Mouse (Mus musculus): ENCODE results near the gene Ror2. TPM values are rescaled to one million over a fixed set of nuclear protein-coding genes. Genes with fewer than 3 reads are reported as not detected.

Ror2 gene
- polyA plus RNA-seq, 1 experiment from 2014 or later = 28.3 TPM

- Histone ChIP-seq H3K9ac (no peak overlapping the region), H3K27ac (ENCODE audit: poor library complexity, severe bottlenecking) (0 out of 2 replicates have a peak overlapping the region, but pooled peaks have one; percentile 47), H3K27me3 (replicated peaks) (no peaks in the 10 kb centered on the region), H3K4me3 (no peak overlapping the region), H3K36me3 (no peaks in the 10 kb centered on the region), H3K9me3 (replicated peaks) (no peaks in the 10 kb centered on the region), H3K4me1 (replicated peaks) (peaks cover 87% of the 10 kb centered on the region), H3K4me2 (no peak overlapping the region)
- no peak for ATAC-seq (ENCODE audit: insufficient number of reproducible peaks, low FRiP score)
- 67% methylated on average over 1 of the region's 1 CpGs for WGBS
These were observed 11.2 kb downstream of the Ror2 start for GRCm38 (mm10) chr13:53274771-53275170.

- 59% methylated on average over 3 of the region's 3 CpGs for WGBS
- no peak for ATAC-seq (ENCODE audit: insufficient number of reproducible peaks, low FRiP score)
- Histone ChIP-seq H3K4me2 (0 out of 2 replicates have a peak overlapping the region, but pooled peaks have one; percentile 20), H3K4me1 (replicated peaks) (peaks cover 86% of the 10 kb centered on the region), H3K9ac (no peak overlapping the region), H3K27me3 (replicated peaks) (no peaks in the 10 kb centered on the region), H3K36me3 (no peaks in the 10 kb centered on the region), H3K9me3 (replicated peaks) (no peaks in the 10 kb centered on the region), H3K27ac (ENCODE audit: poor library complexity, severe bottlenecking) (peak overlapping the region; percentile 69), H3K4me3 (no peak overlapping the region)
These were observed 14.3 kb downstream of the Ror2 start for GRCm38 (mm10) chr13:53271595-53271994.

- WGBS = 74% methylated on average over 4 of the region's 4 CpGs
- no peak for ATAC-seq (ENCODE audit: insufficient number of reproducible peaks, low FRiP score)
- Histone ChIP-seq H3K4me2 (no peak overlapping the region), H3K4me1 (replicated peaks) (peaks cover 85% of the 10 kb centered on the region), H3K36me3 (no peaks in the 10 kb centered on the region), H3K9me3 (replicated peaks) (no peaks in the 10 kb centered on the region), H3K9ac (no peak overlapping the region), H3K4me3 (no peak overlapping the region), H3K27me3 (replicated peaks) (no peaks in the 10 kb centered on the region), H3K27ac (ENCODE audit: poor library complexity, severe bottlenecking) (no peak overlapping the region)
These were observed 15.4 kb downstream of the Ror2 start for GRCm38 (mm10) chr13:53270549-53270948.

GRCm38 (mm10) chr13:53268541-53268940, 17.4 kb downstream of the Ror2 start:
- Histone ChIP-seq H3K9me3 (replicated peaks) (0 out of 2 replicates have a peak, but pooled peaks cover 4% of the 10 kb centered on the region), H3K4me1 (replicated peaks) (peaks cover 81% of the 10 kb centered on the region), H3K27me3 (replicated peaks) (no peaks in the 10 kb centered on the region), H3K4me3 (no peak overlapping the region), H3K27ac (ENCODE audit: poor library complexity, severe bottlenecking) (no peak overlapping the region), H3K9ac (no peak overlapping the region), H3K36me3 (no peaks in the 10 kb centered on the region), H3K4me2 (no peak overlapping the region)
- WGBS = 66% methylated on average over 6 of the region's 6 CpGs
- ATAC-seq (ENCODE audit: insufficient number of reproducible peaks, low FRiP score) = no peak

- Histone ChIP-seq H3K27ac (ENCODE audit: poor library complexity, severe bottlenecking) (peak overlapping the region; percentile 14; the same call in 1 of the 2 replicates), H3K9ac (no peak overlapping the region), H3K4me3 (no peak overlapping the region), H3K4me2 (no peak overlapping the region), H3K36me3 (no peaks in the 10 kb centered on the region), H3K9me3 (replicated peaks) (0 out of 2 replicates have a peak, but pooled peaks cover 4% of the 10 kb centered on the region), H3K4me1 (replicated peaks) (peaks cover 84% of the 10 kb centered on the region), H3K27me3 (replicated peaks) (no peaks in the 10 kb centered on the region)
- 51% methylated on average over 6 of the region's 6 CpGs for WGBS
- no peak for ATAC-seq (ENCODE audit: insufficient number of reproducible peaks, low FRiP score)
These were observed 18.1 kb downstream of the Ror2 start for GRCm38 (mm10) chr13:53267849-53268248.

- H3K9me3 ChIP-seq (replicated peaks) = 0 out of 2 replicates have a peak, but pooled peaks cover 4% of the 10 kb centered on the region
- H3K27me3 ChIP-seq (replicated peaks) = no peaks in the 10 kb centered on the region
- no peaks in the 10 kb centered on the region for H3K36me3 ChIP-seq
- H3K4me3 ChIP-seq = no peak overlapping the region
- H3K4me1 ChIP-seq (replicated peaks) = peaks cover 84% of the 10 kb centered on the region
- H3K27ac ChIP-seq (ENCODE audit: poor library complexity, severe bottlenecking) = peak overlapping the region; percentile 19; the same call in 1 of the 2 replicates
- WGBS = 80% methylated on average over 4 of the region's 4 CpGs
- ATAC-seq (ENCODE audit: insufficient number of reproducible peaks, low FRiP score) = no peak
- peak overlapping the region; percentile 7; the same call in 1 of the 2 replicates for H3K4me2 ChIP-seq
- no peak overlapping the region for H3K9ac ChIP-seq
These were observed 18.8 kb downstream of the Ror2 start for GRCm38 (mm10) chr13:53267155-53267554.

- ATAC-seq (ENCODE audit: insufficient number of reproducible peaks, low FRiP score) = no peak
- no peaks in the 10 kb centered on the region for H3K36me3 ChIP-seq
- H3K27me3 ChIP-seq (replicated peaks) = no peaks in the 10 kb centered on the region
- H3K9ac ChIP-seq = no peak overlapping the region
- H3K27ac ChIP-seq (ENCODE audit: poor library complexity, severe bottlenecking) = no peak overlapping the region
- 60% methylated on average over 8 of the region's 8 CpGs for whole genome bisulfite sequencing
- peaks cover 83% of the 10 kb centered on the region for H3K4me1 ChIP-seq (replicated peaks)
- peak overlapping the region; percentile 7; the same call in 1 of the 2 replicates for H3K4me2 ChIP-seq
- H3K9me3 ChIP-seq (replicated peaks) = 0 out of 2 replicates have a peak, but pooled peaks cover 4% of the 10 kb centered on the region
- no peak overlapping the region for H3K4me3 ChIP-seq
These were observed 19.4 kb downstream of the Ror2 start for GRCm38 (mm10) chr13:53266543-53266951.

- peaks cover 87% of the 10 kb centered on the region for H3K4me1 ChIP-seq (replicated peaks)
- no peaks in the 10 kb centered on the region for H3K27me3 ChIP-seq (replicated peaks)
- H3K27ac ChIP-seq (ENCODE audit: poor library complexity, severe bottlenecking) = peak overlapping the region; percentile 23
- no peak overlapping the region for H3K9ac ChIP-seq
- H3K9me3 ChIP-seq (replicated peaks) = 0 out of 2 replicates have a peak, but pooled peaks cover 4% of the 10 kb centered on the region
- H3K4me2 ChIP-seq = no peak overlapping the region
- ATAC-seq (ENCODE audit: insufficient number of reproducible peaks, low FRiP score) = no peak
- WGBS = 87% methylated on average over 4 of the region's 4 CpGs
- H3K36me3 ChIP-seq = no peaks in the 10 kb centered on the region
- no peak overlapping the region for H3K4me3 ChIP-seq
These were observed 21.0 kb downstream of the Ror2 start for GRCm38 (mm10) chr13:53264896-53265295.

- 23% methylated on average over 16 of the region's 16 CpGs for WGBS
- Histone ChIP-seq H3K9ac (peak overlapping the region; percentile 4), H3K4me3 (peak overlapping the region; percentile 8; the same call in 1 of the 2 replicates)
These were observed 23.2 kb downstream of the Ror2 start for GRCm38 (mm10) chr13:53262509-53263250.

GRCm38 (mm10) chr13:53261106-53261771, 24.7 kb downstream of the Ror2 start:
- peaks cover 85% of the 10 kb centered on the region for H3K4me1 ChIP-seq (replicated peaks)
- H3K4me2 ChIP-seq = peak overlapping the region; percentile 52
- peak overlapping the region; percentile 95 for H3K27ac ChIP-seq (ENCODE audit: poor library complexity, severe bottlenecking)
- peak; percentile 70 for ATAC-seq (ENCODE audit: insufficient number of reproducible peaks, low FRiP score)
- 34% methylated on average over 8 of the region's 8 CpGs for WGBS
- no peaks in the 10 kb centered on the region for H3K36me3 ChIP-seq
- H3K4me3 ChIP-seq = no peak overlapping the region
- H3K27me3 ChIP-seq (replicated peaks) = no peaks in the 10 kb centered on the region
- 0 out of 2 replicates have a peak, but pooled peaks cover 4% of the 10 kb centered on the region for H3K9me3 ChIP-seq (replicated peaks)
- peak overlapping the region; percentile 53; the same call in 1 of the 2 replicates for H3K9ac ChIP-seq

More at GRCm38 (mm10) chr13:53262509-53263250, 23.2 kb downstream of the Ror2 start:
- H3K4me1 ChIP-seq (replicated peaks) = peaks cover 84% of the 10 kb centered on the region
- peak overlapping the region; percentile 95 for H3K27ac ChIP-seq (ENCODE audit: poor library complexity, severe bottlenecking)
- H3K9me3 ChIP-seq (replicated peaks) = 0 out of 2 replicates have a peak, but pooled peaks cover 4% of the 10 kb centered on the region
- no peaks in the 10 kb centered on the region for H3K36me3 ChIP-seq
- ATAC-seq (ENCODE audit: insufficient number of reproducible peaks, low FRiP score) = peak; percentile 61; the same call in 1 of the 2 replicates
- H3K4me2 ChIP-seq = peak overlapping the region; percentile 52
- H3K27me3 ChIP-seq (replicated peaks) = no peaks in the 10 kb centered on the region

- no peak for ATAC-seq (ENCODE audit: insufficient number of reproducible peaks, low FRiP score)
These were observed 27.0 kb downstream of the Ror2 start for GRCm38 (mm10) chr13:53258943-53259342.

More at GRCm38 (mm10) chr13:53258943-53259342, 27.0 kb downstream of the Ror2 start:
- no peaks in the 10 kb centered on the region for H3K27me3 ChIP-seq (replicated peaks)
- H3K4me1 ChIP-seq (replicated peaks) = peaks cover 86% of the 10 kb centered on the region
- no peak overlapping the region for H3K9ac ChIP-seq
- no peak overlapping the region for H3K27ac ChIP-seq (ENCODE audit: poor library complexity, severe bottlenecking)
- H3K36me3 ChIP-seq = no peaks in the 10 kb centered on the region
- H3K4me2 ChIP-seq = no peak overlapping the region
- no peaks in the 10 kb centered on the region for H3K9me3 ChIP-seq (replicated peaks)
- 53% methylated on average over 8 of the region's 8 CpGs for WGBS
- H3K4me3 ChIP-seq = no peak overlapping the region

Measured in heart, embryonic 12.5 days (tissue).